Mouse (Mus musculus): ENCODE measurements around the gene Prss29. TPM values are rescaled to one million over a fixed set of nuclear protein-coding genes. Genes with fewer than 3 reads are reported as not detected.

Gene Prss29
- polyA plus RNA-seq, 1 experiment from 2014 or later = not detected

GRCm38 (mm10) chr17:25333943-25334342 lies 15.5 kb downstream of the Prss29 start:
- no peak overlapping the region for H3K4me3 ChIP-seq (replicated peaks; ENCODE audit: low read length)
- H3K4me2 ChIP-seq (ENCODE audit: low read depth, low read length) = no peak overlapping the region
- H3K27ac ChIP-seq (ENCODE audit: low read length) = no peak overlapping the region
- no peaks in the 10 kb centered on the region for H3K4me1 ChIP-seq (ENCODE audit: control insufficient read depth, insufficient read depth, low read length)
- ATAC-seq (ENCODE audit: insufficient read depth, low FRiP score) = no peak
- no peaks in the 10 kb centered on the region for H3K9me3 ChIP-seq (replicated peaks; ENCODE audit: control insufficient read depth, low read length)
- H3K9ac ChIP-seq (ENCODE audit: low read length) = no peak overlapping the region
- peaks cover 2% of the 10 kb centered on the region; the same call in 1 of the 2 replicates for H3K27me3 ChIP-seq (ENCODE audit: control insufficient read depth, insufficient read depth, low read length)
- H3K36me3 ChIP-seq (ENCODE audit: control insufficient read depth, insufficient read depth, low read length) = no peaks in the 10 kb centered on the region
- WGBS = 0% methylated on average over 8 of the region's 8 CpGs

GRCm38 (mm10) chr17:25338218-25338617 lies 19.8 kb downstream of the Prss29 start:
- H3K36me3 ChIP-seq (ENCODE audit: control insufficient read depth, insufficient read depth, low read length) = no peaks in the 10 kb centered on the region
- no peak for ATAC-seq (ENCODE audit: insufficient read depth, low FRiP score)
- no peak overlapping the region for H3K4me3 ChIP-seq (replicated peaks; ENCODE audit: low read length)
- H3K9ac ChIP-seq (ENCODE audit: low read length) = no peak overlapping the region
- H3K4me2 ChIP-seq (ENCODE audit: low read depth, low read length) = no peak overlapping the region
- 76% methylated on average over 4 of the region's 4 CpGs for WGBS
- peaks cover 2% of the 10 kb centered on the region; the same call in 1 of the 2 replicates for H3K27me3 ChIP-seq (ENCODE audit: control insufficient read depth, insufficient read depth, low read length)
- no peak overlapping the region for H3K27ac ChIP-seq (ENCODE audit: low read length)
- H3K9me3 ChIP-seq (replicated peaks; ENCODE audit: control insufficient read depth, low read length) = no peaks in the 10 kb centered on the region
- no peaks in the 10 kb centered on the region for H3K4me1 ChIP-seq (ENCODE audit: control insufficient read depth, insufficient read depth, low read length)

- no peak for ATAC-seq (ENCODE audit: insufficient read depth, low FRiP score)
- Histone ChIP-seq H3K27ac (ENCODE audit: low read length) (no peak overlapping the region), H3K36me3 (ENCODE audit: control insufficient read depth, insufficient read depth, low read length) (no peaks in the 10 kb centered on the region), H3K9me3 (replicated peaks; ENCODE audit: control insufficient read depth, low read length) (no peaks in the 10 kb centered on the region), H3K4me3 (replicated peaks; ENCODE audit: low read length) (no peak overlapping the region), H3K27me3 (ENCODE audit: control insufficient read depth, insufficient read depth, low read length) (no peaks in the 10 kb centered on the region), H3K9ac (ENCODE audit: low read length) (no peak overlapping the region), H3K4me2 (ENCODE audit: low read depth, low read length) (no peak overlapping the region), H3K4me1 (ENCODE audit: control insufficient read depth, insufficient read depth, low read length) (no peaks in the 10 kb centered on the region)
- WGBS = 83% methylated on average over 6 of the region's 6 CpGs
These were observed 21.5 kb downstream of the Prss29 start for GRCm38 (mm10) chr17:25340003-25340402.

- Histone ChIP-seq H3K27me3 (ENCODE audit: control insufficient read depth, insufficient read depth, low read length) (no peaks in the 10 kb centered on the region), H3K4me2 (ENCODE audit: low read depth, low read length) (no peak overlapping the region), H3K4me3 (replicated peaks; ENCODE audit: low read length) (no peak overlapping the region), H3K27ac (ENCODE audit: low read length) (no peak overlapping the region), H3K9ac (ENCODE audit: low read length) (no peak overlapping the region), H3K36me3 (ENCODE audit: control insufficient read depth, insufficient read depth, low read length) (no peaks in the 10 kb centered on the region), H3K4me1 (ENCODE audit: control insufficient read depth, insufficient read depth, low read length) (no peaks in the 10 kb centered on the region), H3K9me3 (replicated peaks; ENCODE audit: control insufficient read depth, low read length) (no peaks in the 10 kb centered on the region)
- no peak for ATAC-seq (ENCODE audit: insufficient read depth, low FRiP score)
- 47% methylated on average over 3 of the region's 3 CpGs for WGBS
These were observed 23.0 kb downstream of the Prss29 start for GRCm38 (mm10) chr17:25341490-25341889.

- Histone ChIP-seq H3K4me1 (ENCODE audit: control insufficient read depth, insufficient read depth, low read length) (no peaks in the 10 kb centered on the region), H3K36me3 (ENCODE audit: control insufficient read depth, insufficient read depth, low read length) (no peaks in the 10 kb centered on the region), H3K27me3 (ENCODE audit: control insufficient read depth, insufficient read depth, low read length) (no peaks in the 10 kb centered on the region), H3K27ac (ENCODE audit: low read length) (no peak within 1 kb of the TSS), H3K4me3 (replicated peaks; ENCODE audit: low read length) (no peak within 1 kb of the TSS), H3K9ac (ENCODE audit: low read length) (no peak within 1 kb of the TSS), H3K9me3 (replicated peaks; ENCODE audit: control insufficient read depth, low read length) (no peaks in the 10 kb centered on the region), H3K4me2 (ENCODE audit: low read depth, low read length) (no peak within 1 kb of the TSS)
- no peak for ATAC-seq (ENCODE audit: insufficient read depth, low FRiP score)
- WGBS = 93% methylated on average over 4 of the region's 4 CpGs
These were observed 27.0 kb downstream of the Prss29 start, which contains the start of gene Tpsab1 for GRCm38 (mm10) chr17:25345462-25345861. Gene Tpsab1 (minus strand): TSS chr17:25345562.

- Histone ChIP-seq H3K36me3 (ENCODE audit: control insufficient read depth, insufficient read depth, low read length) (no peaks in the 10 kb centered on the region), H3K4me2 (ENCODE audit: low read depth, low read length) (no peak overlapping the region), H3K27ac (ENCODE audit: low read length) (no peak overlapping the region), H3K27me3 (ENCODE audit: control insufficient read depth, insufficient read depth, low read length) (no peaks in the 10 kb centered on the region), H3K4me1 (ENCODE audit: control insufficient read depth, insufficient read depth, low read length) (no peaks in the 10 kb centered on the region), H3K4me3 (replicated peaks; ENCODE audit: low read length) (no peak overlapping the region), H3K9me3 (replicated peaks; ENCODE audit: control insufficient read depth, low read length) (no peaks in the 10 kb centered on the region), H3K9ac (ENCODE audit: low read length) (no peak overlapping the region)
- no peak for ATAC-seq (ENCODE audit: insufficient read depth, low FRiP score)
- 66% methylated on average over 2 of the region's 2 CpGs for WGBS
These were observed 42.8 kb downstream of the Prss29 start for GRCm38 (mm10) chr17:25361291-25361690.

GRCm38 (mm10) chr17:25363726-25364125 lies 45.3 kb downstream of the Prss29 start:
- Histone ChIP-seq H3K4me3 (replicated peaks; ENCODE audit: low read length) (no peak overlapping the region), H3K9ac (ENCODE audit: low read length) (no peak overlapping the region), H3K36me3 (ENCODE audit: control insufficient read depth, insufficient read depth, low read length) (no peaks in the 10 kb centered on the region), H3K4me2 (ENCODE audit: low read depth, low read length) (no peak overlapping the region), H3K27me3 (ENCODE audit: control insufficient read depth, insufficient read depth, low read length) (no peaks in the 10 kb centered on the region), H3K27ac (ENCODE audit: low read length) (no peak overlapping the region), H3K4me1 (ENCODE audit: control insufficient read depth, insufficient read depth, low read length) (no peaks in the 10 kb centered on the region), H3K9me3 (replicated peaks; ENCODE audit: control insufficient read depth, low read length) (no peaks in the 10 kb centered on the region)
- ATAC-seq (ENCODE audit: insufficient read depth, low FRiP score) = no peak
- 9% methylated on average over 1 of the region's 1 CpGs for WGBS

GRCm38 (mm10) chr17:25366005-25366404 lies 47.6 kb downstream of the Prss29 start, which contains the start of gene Tpsb2:
Gene Tpsb2 (plus strand): TSS chr17:25366305.
- Histone ChIP-seq H3K4me1 (ENCODE audit: control insufficient read depth, insufficient read depth, low read length) (peaks cover 3% of the 10 kb centered on the region), H3K36me3 (ENCODE audit: control insufficient read depth, insufficient read depth, low read length) (no peaks in the 10 kb centered on the region), H3K4me3 (replicated peaks; ENCODE audit: low read length) (no peak within 1 kb of the TSS), H3K9ac (ENCODE audit: low read length) (no peak within 1 kb of the TSS), H3K27me3 (ENCODE audit: control insufficient read depth, insufficient read depth, low read length) (no peaks in the 10 kb centered on the region), H3K9me3 (replicated peaks; ENCODE audit: control insufficient read depth, low read length) (no peaks in the 10 kb centered on the region), H3K4me2 (ENCODE audit: low read depth, low read length) (no peak within 1 kb of the TSS), H3K27ac (ENCODE audit: low read length) (no peak within 1 kb of the TSS)
- WGBS = 74% methylated on average over 2 of the region's 2 CpGs
- ATAC-seq (ENCODE audit: insufficient read depth, low FRiP score) = no peak

- H3K4me2 ChIP-seq (ENCODE audit: low read depth, low read length) = no peak within 1 kb of the TSS
- H3K4me3 ChIP-seq (replicated peaks; ENCODE audit: low read length) = no peak within 1 kb of the TSS
- H3K27ac ChIP-seq (ENCODE audit: low read length) = no peak within 1 kb of the TSS
- no peak for ATAC-seq (ENCODE audit: insufficient read depth, low FRiP score)
- H3K9ac ChIP-seq (ENCODE audit: low read length) = no peak within 1 kb of the TSS; the same call in 1 of the 2 replicates
- H3K36me3 ChIP-seq (ENCODE audit: control insufficient read depth, insufficient read depth, low read length) = no peaks in the 10 kb centered on the region
- 73% methylated on average over 3 of the region's 3 CpGs for WGBS
- H3K9me3 ChIP-seq (replicated peaks; ENCODE audit: control insufficient read depth, low read length) = no peaks in the 10 kb centered on the region
- H3K27me3 ChIP-seq (ENCODE audit: control insufficient read depth, insufficient read depth, low read length) = no peaks in the 10 kb centered on the region
- H3K4me1 ChIP-seq (ENCODE audit: control insufficient read depth, insufficient read depth, low read length) = peaks cover 5% of the 10 kb centered on the region
These were observed 50.5 kb downstream of the Prss29 start, which contains the start of gene Tpsg1 for GRCm38 (mm10) chr17:25368973-25369372. Gene Tpsg1 (plus strand): TSS chr17:25369273.

Measured in stomach, embryonic 16.5 days (tissue).